Mouse (Mus musculus) brain, embryonic 14.5 days (tissue): Measurements from ENCODE around the gene Gm49366.
"Not testable (repeated sequence)": the region's sequence is repeated elsewhere in the genome, so short reads cannot be mapped to it uniquely, and the experiment has no call there.

Source experiments
- CTCF ChIP-seq: fragments of 200-500 bp; IDR thresholded peaks from 2 replicates; pipeline ENCODE4 v1.5.1; 2012; ENCODE audit warnings: inconsistent platforms, mild to moderate bottlenecking, moderate library complexity, borderline replicate concordance; ENCODE audit not compliant: insufficient read depth, insufficient read length; ENCODE audit errors: extremely low read depth
- POLR2A ChIP-seq: fragments of 200-500 bp; IDR thresholded peaks from 2 replicates; pipeline ENCODE4 v1.6.1; 2012; ENCODE audit warnings: mild to moderate bottlenecking, inconsistent platforms, borderline replicate concordance; ENCODE audit not compliant: poor library complexity, insufficient read depth, insufficient read length, severe bottlenecking; ENCODE audit errors: extremely low read depth

DNA sequence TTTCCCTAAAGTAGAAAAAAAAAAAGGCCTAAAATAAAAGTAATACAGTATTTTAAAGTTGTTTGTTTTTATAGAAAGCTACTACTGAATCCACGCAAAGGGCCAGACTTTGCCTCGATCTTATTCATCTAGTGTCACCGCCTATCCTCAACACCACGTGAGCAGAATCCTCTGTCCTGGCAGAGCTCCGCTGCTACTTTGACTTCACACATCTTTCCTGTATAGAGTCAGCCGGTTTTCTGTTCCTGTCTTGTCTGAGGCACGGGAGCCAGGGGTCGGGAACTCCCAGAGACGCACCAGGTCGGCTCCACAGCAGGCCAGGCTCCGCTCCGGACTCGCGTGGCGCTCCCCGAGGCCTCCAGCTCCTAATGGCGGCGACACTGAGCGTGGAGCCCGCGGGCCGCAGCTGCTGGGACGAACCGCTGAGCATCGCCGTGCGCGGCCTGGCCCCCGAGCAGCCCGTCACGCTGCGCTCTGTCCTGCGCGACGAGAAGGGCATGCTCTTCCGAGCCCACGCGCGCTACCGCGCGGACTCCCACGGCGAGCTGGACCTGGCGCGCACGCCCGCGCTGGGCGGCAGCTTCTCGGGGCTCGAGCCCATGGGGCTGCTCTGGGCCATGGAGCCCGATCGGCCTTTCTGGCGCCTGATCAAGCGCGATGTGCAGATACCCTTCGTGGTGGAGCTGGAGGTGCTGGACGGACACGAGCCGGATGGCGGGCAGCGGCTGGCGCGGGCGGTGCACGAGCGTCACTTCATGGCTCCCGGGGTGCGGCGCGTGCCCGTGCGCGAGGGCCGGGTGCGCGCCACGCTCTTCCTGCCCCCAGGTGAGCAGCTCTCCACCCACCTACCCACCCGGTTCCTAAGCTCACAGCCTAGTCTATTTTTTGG lies 62.1 kb downstream of the Gm49366 start, which contains the start of gene Acot6:
- TF ChIP-seq CTCF, POLR2A: not testable (repeated sequence)
